Mouse (Mus musculus): ENCODE measurements at regions not wholly inside any gene's neighbourhood (a gene's known extent, or its start where the extent isn't known, plus 50 kb on each side); places are given as distances from the start of the nearest gene placed in this dataset.

DNA sequence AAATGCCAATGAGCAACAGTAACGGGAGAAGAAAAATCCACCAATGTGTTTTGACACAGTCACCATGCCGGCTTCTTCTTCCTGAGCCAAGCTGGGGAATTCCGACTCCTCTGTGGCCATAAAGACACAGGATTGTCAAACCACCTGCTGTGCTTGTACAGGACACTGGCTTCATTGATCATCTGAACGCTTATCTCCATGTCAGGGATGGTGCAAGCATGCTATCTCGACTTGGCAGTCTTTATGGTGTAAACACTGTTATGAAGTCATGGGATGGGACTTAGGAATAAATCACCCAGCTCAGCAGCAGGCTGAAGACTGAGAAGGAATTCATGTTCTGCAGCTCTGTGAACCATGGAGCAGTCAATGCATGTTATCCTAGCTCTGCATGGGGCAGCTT, 132.6 kb upstream of the Adamts9 start:
- Histone ChIP-seq H3K36me3 (ENCODE audit: control insufficient read depth, insufficient read depth, low read length) (no peaks in the 10 kb centered on the region), H3K4me3 (ENCODE audit: insufficient read depth, low read depth, low read length) (no peak overlapping the region), H3K9ac (ENCODE audit: low read depth, low read length) (no peak overlapping the region), H3K27me3 (ENCODE audit: control insufficient read depth, insufficient read depth, low read length) (no peaks in the 10 kb centered on the region), H3K4me1 (ENCODE audit: control insufficient read depth, insufficient read depth, low read length) (0 out of 2 replicates have a peak, but pooled peaks cover 5% of the 10 kb centered on the region), H3K79me2 (ENCODE audit: control insufficient read depth, insufficient read depth, low read length) (no peaks in the 10 kb centered on the region), H3K27ac (replicated peaks; ENCODE audit: insufficient read depth, low read depth, low read length) (no peak overlapping the region)
- TF ChIP-seq CTCF (IDR thresholded peaks at IDR 0.05; ENCODE audit: low read depth, low read length) = no peak
- TF ChIP-seq POLR2A (IDR thresholded peaks at IDR 0.05; ENCODE audit: extremely low read depth, insufficient read depth, low read length) = no peak
- peak; percentile 78 for DNase-seq (ENCODE audit: extremely low read depth, low read depth, low spot score)
- WGBS = 8% methylated on average over 5 of the region's 5 CpGs

- H3K9ac ChIP-seq (ENCODE audit: low read depth, low read length) = no peak overlapping the region
- no peaks in the 10 kb centered on the region for H3K36me3 ChIP-seq (ENCODE audit: control insufficient read depth, insufficient read depth, low read length)
- no peaks in the 10 kb centered on the region for H3K27me3 ChIP-seq (ENCODE audit: control insufficient read depth, insufficient read depth, low read length)
- no peaks in the 10 kb centered on the region for H3K79me2 ChIP-seq (ENCODE audit: control insufficient read depth, insufficient read depth, low read length)
- 84% methylated on average over 4 of the region's 4 CpGs for WGBS
- no peak overlapping the region for H3K27ac ChIP-seq (replicated peaks; ENCODE audit: insufficient read depth, low read depth, low read length)
- DNase-seq (ENCODE audit: extremely low read depth, low read depth, low spot score) = no peak
- TF ChIP-seq CTCF (IDR thresholded peaks at IDR 0.05; ENCODE audit: low read depth, low read length) (no peak), POLR2A (IDR thresholded peaks at IDR 0.05; ENCODE audit: extremely low read depth, insufficient read depth, low read length) (no peak)
- no peak overlapping the region for H3K4me3 ChIP-seq (ENCODE audit: insufficient read depth, low read depth, low read length)
- 0 out of 2 replicates have a peak, but pooled peaks cover 5% of the 10 kb centered on the region for H3K4me1 ChIP-seq (ENCODE audit: control insufficient read depth, insufficient read depth, low read length)
Observed at GRCm38 (mm10) chr6:93075011-93075410, 131.7 kb upstream of the Adamts9 start.

DNA sequence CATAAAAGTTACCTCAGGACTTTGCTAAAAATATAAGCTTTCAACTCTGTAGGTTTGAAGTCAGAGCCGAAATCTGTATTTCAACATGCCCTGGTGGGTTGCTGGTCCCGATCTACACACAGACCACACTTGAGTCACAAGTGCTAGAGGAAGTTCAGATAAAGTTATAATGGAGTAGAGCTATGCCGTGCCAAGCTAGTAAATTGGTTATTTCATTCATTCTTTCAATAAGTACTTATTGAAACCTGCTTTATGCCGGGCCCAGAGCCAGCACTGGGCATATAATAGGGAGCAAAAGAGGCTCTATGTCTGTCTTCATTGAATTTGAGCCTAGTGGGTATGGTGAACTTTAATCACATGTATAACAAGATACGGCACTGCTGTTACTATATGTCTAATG, 127.6 kb upstream of the Adamts9 start:
- H3K9ac ChIP-seq (ENCODE audit: low read depth, low read length) = no peak overlapping the region
- H3K4me3 ChIP-seq (ENCODE audit: insufficient read depth, low read depth, low read length) = no peak overlapping the region
- WGBS = 87% methylated on average over 5 of the region's 5 CpGs
- H3K36me3 ChIP-seq (ENCODE audit: control insufficient read depth, insufficient read depth, low read length) = no peaks in the 10 kb centered on the region
- no peaks in the 10 kb centered on the region for H3K79me2 ChIP-seq (ENCODE audit: control insufficient read depth, insufficient read depth, low read length)
- H3K4me1 ChIP-seq (ENCODE audit: control insufficient read depth, insufficient read depth, low read length) = 0 out of 2 replicates have a peak, but pooled peaks cover 3% of the 10 kb centered on the region
- no peak for TF ChIP-seq POLR2A (IDR thresholded peaks at IDR 0.05; ENCODE audit: extremely low read depth, insufficient read depth, low read length)
- H3K27me3 ChIP-seq (ENCODE audit: control insufficient read depth, insufficient read depth, low read length) = no peaks in the 10 kb centered on the region
- DNase-seq (ENCODE audit: extremely low read depth, low read depth, low spot score) = no peak
- H3K27ac ChIP-seq (replicated peaks; ENCODE audit: insufficient read depth, low read depth, low read length) = no peak overlapping the region

DNA sequence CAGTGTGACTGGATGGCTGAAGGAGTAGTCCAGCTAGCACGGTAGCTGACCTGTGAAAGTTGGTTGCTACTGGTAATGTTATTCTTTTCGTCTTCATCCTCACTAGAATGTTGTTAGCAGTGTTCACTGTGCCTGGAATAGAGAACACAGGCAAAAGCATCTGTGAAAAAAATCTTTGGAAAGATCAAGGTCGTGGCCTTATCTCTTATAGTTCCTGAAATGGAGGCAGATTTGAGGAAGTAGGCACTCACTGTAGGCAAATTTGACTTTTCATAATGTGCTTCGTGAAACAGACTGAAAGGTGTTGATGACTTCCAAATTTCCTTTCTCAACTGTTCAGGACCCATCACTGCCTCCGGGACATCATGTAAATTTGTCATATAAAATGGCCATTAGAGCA, 124.5 kb upstream of the Adamts9 start:
- no peaks in the 10 kb centered on the region for H3K79me2 ChIP-seq (ENCODE audit: control insufficient read depth, insufficient read depth, low read length)
- TF ChIP-seq CTCF (IDR thresholded peaks at IDR 0.05; ENCODE audit: low read depth, low read length) = no peak
- TF ChIP-seq POLR2A (IDR thresholded peaks at IDR 0.05; ENCODE audit: extremely low read depth, insufficient read depth, low read length) = no peak
- DNase-seq (ENCODE audit: extremely low read depth, low read depth, low spot score) = no peak
- H3K27ac ChIP-seq (replicated peaks; ENCODE audit: insufficient read depth, low read depth, low read length) = no peak overlapping the region
- no peaks in the 10 kb centered on the region for H3K4me1 ChIP-seq (ENCODE audit: control insufficient read depth, insufficient read depth, low read length)
- H3K36me3 ChIP-seq (ENCODE audit: control insufficient read depth, insufficient read depth, low read length) = no peaks in the 10 kb centered on the region
- H3K9ac ChIP-seq (ENCODE audit: low read depth, low read length) = no peak overlapping the region
- WGBS = 83% methylated on average over 5 of the region's 5 CpGs
- no peaks in the 10 kb centered on the region for H3K27me3 ChIP-seq (ENCODE audit: control insufficient read depth, insufficient read depth, low read length)
- no peak overlapping the region for H3K4me3 ChIP-seq (ENCODE audit: insufficient read depth, low read depth, low read length)

DNA sequence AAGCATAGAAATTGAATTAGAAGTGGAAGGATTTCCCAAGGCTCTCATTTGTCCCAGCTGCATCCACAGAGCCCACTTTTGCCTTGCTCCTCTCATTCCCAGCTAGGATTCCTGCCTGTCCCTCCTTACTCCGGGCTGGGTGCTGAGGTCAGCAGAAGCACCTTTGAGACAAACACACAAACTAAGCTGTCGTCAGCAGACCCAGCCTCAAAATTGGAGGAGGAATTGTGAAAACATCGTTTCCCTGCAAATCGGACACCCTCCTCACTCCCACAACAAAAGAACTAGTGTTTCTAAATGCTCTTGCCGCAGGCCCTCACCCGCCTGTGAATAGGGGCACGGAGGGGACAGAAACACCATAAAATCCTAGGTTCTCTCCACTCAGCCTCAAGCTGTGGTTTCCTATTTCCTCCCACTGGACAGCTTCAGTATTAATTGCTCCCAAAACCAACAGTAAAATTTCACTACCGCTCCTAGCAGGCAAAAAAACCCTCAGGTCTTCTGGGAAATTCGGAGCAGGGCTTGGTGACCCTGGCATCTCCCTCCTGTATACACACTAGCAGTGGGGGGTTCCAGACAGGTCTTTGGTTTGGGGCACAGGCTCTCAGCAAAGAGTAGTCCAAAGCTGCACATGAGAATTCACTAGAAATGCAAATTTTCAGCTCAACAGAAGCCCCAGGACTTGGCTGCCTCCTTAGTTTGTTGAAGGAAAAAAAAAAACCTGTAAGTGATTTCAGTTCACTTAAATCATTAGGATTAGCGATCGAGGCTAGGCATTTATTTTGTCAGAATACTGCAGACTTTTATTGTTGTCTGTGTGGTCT, 123.5 kb upstream of the Adamts9 start:
- H3K4me1 ChIP-seq (ENCODE audit: control insufficient read depth, insufficient read depth, low read length) = no peaks in the 10 kb centered on the region
- H3K36me3 ChIP-seq (ENCODE audit: control insufficient read depth, insufficient read depth, low read length) = no peaks in the 10 kb centered on the region
- H3K9ac ChIP-seq (ENCODE audit: low read depth, low read length) = no peak overlapping the region
- TF ChIP-seq CTCF (IDR thresholded peaks at IDR 0.05; ENCODE audit: low read depth, low read length) (no peak), POLR2A (IDR thresholded peaks at IDR 0.05; ENCODE audit: extremely low read depth, insufficient read depth, low read length) (no peak)
- 0 out of 2 replicates have a peak overlapping the region, but pooled peaks have one; percentile 16 for H3K27ac ChIP-seq (replicated peaks; ENCODE audit: insufficient read depth, low read depth, low read length)
- no peaks in the 10 kb centered on the region for H3K79me2 ChIP-seq (ENCODE audit: control insufficient read depth, insufficient read depth, low read length)
- DNase-seq (ENCODE audit: extremely low read depth, low read depth, low spot score) = no peak
- H3K27me3 ChIP-seq (ENCODE audit: control insufficient read depth, insufficient read depth, low read length) = no peaks in the 10 kb centered on the region
- 72% methylated on average over 11 of the region's 11 CpGs for WGBS
- no peak overlapping the region for H3K4me3 ChIP-seq (ENCODE audit: insufficient read depth, low read depth, low read length)

DNA sequence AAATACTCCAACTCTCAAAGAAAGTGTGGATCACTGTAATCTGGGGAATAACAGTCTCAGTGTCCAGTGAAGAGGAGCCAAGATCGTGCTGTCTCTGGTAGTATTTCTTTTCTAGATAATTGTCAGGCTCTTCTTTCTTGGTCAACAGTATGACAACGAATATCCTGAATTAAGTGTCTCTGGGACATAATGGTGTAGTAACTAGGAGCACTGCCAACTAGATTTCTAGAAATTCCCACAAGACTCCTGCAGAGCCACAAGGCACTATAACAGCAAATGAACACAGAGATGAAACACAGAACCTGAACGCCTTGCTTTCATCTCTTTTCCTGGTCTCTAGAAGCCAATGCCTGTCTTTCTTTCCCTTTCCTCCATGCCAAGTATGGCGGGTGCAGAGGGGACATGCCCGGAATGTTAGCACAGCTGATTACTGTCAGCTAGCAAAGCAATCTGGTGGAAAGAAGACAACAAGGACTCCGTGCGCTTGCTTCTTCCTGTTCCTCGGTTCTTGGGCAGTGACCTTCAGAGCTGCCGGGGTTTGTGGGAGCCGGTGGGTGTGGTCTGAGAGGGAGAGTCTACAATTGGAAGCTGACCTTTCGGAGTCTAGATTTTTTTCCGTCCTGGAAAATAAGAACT, 122.7 kb upstream of the Adamts9 start:
- Histone ChIP-seq H3K36me3 (ENCODE audit: control insufficient read depth, insufficient read depth, low read length) (no peaks in the 10 kb centered on the region), H3K4me3 (ENCODE audit: insufficient read depth, low read depth, low read length) (no peak overlapping the region; the same call in 1 of the 2 replicates), H3K4me1 (ENCODE audit: control insufficient read depth, insufficient read depth, low read length) (no peaks in the 10 kb centered on the region), H3K9ac (ENCODE audit: low read depth, low read length) (no peak overlapping the region), H3K27me3 (ENCODE audit: control insufficient read depth, insufficient read depth, low read length) (no peaks in the 10 kb centered on the region), H3K79me2 (ENCODE audit: control insufficient read depth, insufficient read depth, low read length) (no peaks in the 10 kb centered on the region), H3K27ac (replicated peaks; ENCODE audit: insufficient read depth, low read depth, low read length) (no peak overlapping the region)
- no peak for DNase-seq (ENCODE audit: extremely low read depth, low read depth, low spot score)
- WGBS = 62% methylated on average over 12 of the region's 12 CpGs
- TF ChIP-seq POLR2A (IDR thresholded peaks at IDR 0.05; ENCODE audit: extremely low read depth, insufficient read depth, low read length) = no peak
- TF ChIP-seq CTCF (IDR thresholded peaks at IDR 0.05; ENCODE audit: low read depth, low read length) = no peak

Data from liver, adult 2 months (tissue).